Mouse (Mus musculus): ENCODE results near the gene Iqsec1.

Gene Iqsec1

GRCm38 (mm10) chr6:90969341-90969871, 19.1 kb downstream of the Iqsec1 start:
- DNase-seq (ENCODE audit: low read depth, low spot score): no peak

- DNase-seq (ENCODE audit: low read depth, low spot score): no peak
Observed at GRCm38 (mm10) chr6:90953349-90953748, 35.1 kb downstream of the Iqsec1 start.

- DNase-seq (ENCODE audit: low read depth, low spot score): no peak
Observed at GRCm38 (mm10) chr6:90950936-90951335, 37.5 kb downstream of the Iqsec1 start.

GRCm38 (mm10) chr6:90948097-90948496, 40.4 kb downstream of the Iqsec1 start:
- DNase-seq (ENCODE audit: low read depth, low spot score): no peak

DNA sequence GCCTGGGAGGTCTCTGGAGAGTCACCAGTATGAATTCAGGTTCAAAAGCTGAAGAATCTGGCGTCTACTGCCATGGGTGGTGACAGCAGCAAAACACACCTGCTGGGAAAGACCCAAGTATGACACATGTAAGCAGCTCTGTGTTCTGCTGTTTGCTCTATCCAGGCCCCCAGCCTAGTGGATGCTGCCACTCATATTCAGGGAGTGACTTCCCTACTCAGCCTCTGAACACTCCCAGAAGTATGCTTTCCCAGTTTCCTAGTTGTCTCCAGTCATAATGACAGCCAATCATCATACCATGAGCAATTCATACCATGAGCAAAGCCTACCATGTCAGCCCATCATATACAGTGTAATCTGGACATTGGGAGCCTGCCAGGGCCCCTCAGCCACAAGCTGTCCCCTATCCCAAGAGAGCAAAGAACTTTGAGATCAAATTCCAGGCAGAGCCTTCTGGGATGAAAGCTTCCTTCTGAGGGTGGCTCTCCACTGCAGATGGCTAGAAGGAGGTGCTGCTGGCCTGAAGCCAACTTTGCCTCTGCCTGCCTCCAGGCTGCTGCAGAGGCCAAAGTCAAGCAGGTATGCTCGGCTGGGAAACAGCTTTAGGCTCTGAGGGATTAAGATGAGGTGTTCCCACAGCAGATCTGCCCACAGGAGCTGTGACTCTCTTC, 42.8 kb downstream of the Iqsec1 start:
- DNase-seq (ENCODE audit: low read depth, low spot score): no peak

DNA sequence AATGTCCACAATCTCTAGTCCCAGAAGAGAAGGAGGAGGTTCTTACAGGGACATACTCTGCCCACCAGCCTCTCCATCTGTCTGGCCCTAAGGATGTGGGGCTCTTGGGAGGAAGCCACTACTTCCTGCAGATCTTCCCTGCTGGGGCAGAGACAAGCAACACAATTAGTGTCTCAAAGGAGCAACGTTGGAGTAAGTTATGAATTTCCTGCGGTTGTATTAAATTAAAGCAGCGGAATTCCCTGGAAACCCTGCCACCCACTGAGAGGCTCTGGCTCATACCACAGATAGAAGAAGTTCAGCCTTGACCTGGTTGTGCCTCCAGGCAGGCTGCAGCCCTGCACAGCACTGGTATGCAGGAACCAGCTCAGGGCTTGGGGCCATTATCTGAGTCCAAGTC, 47.2 kb downstream of the Iqsec1 start:
- DNase-seq (ENCODE audit: low read depth, low spot score): no peak

GRCm38 (mm10) chr6:90933656-90934055, 54.8 kb downstream of the Iqsec1 start:
- DNase-seq (ENCODE audit: low read depth, low spot score): no peak

GRCm38 (mm10) chr6:90928806-90929205, 59.7 kb downstream of the Iqsec1 start:
- no peak for DNase-seq (ENCODE audit: low read depth, low spot score)

DNA sequence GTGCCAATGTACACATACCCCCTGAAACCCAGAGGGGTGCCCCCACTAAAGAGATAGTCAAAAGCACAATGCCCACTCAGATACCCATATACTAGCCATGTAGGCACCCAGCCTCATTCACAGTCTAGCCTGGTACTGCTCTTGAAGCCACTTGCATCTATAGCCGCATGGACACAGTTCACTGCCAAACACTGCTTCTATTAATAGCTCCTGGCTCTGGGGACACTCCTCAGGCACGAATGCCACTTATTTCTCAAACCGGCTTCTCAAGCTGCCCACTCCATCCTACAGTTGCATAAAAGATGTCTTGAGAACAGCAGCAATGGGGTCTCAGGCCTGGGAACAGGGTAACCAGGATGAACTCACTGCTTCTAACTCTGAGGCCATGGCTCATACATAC, 63.0 kb downstream of the Iqsec1 start:
- no peak for DNase-seq (ENCODE audit: low read depth, low spot score)

GRCm38 (mm10) chr6:90924796-90925195, 63.7 kb downstream of the Iqsec1 start:
- DNase-seq (ENCODE audit: low read depth, low spot score): no peak

- no peak for DNase-seq (ENCODE audit: low read depth, low spot score)
Observed at GRCm38 (mm10) chr6:90924379-90924778, 64.1 kb downstream of the Iqsec1 start.

DNA sequence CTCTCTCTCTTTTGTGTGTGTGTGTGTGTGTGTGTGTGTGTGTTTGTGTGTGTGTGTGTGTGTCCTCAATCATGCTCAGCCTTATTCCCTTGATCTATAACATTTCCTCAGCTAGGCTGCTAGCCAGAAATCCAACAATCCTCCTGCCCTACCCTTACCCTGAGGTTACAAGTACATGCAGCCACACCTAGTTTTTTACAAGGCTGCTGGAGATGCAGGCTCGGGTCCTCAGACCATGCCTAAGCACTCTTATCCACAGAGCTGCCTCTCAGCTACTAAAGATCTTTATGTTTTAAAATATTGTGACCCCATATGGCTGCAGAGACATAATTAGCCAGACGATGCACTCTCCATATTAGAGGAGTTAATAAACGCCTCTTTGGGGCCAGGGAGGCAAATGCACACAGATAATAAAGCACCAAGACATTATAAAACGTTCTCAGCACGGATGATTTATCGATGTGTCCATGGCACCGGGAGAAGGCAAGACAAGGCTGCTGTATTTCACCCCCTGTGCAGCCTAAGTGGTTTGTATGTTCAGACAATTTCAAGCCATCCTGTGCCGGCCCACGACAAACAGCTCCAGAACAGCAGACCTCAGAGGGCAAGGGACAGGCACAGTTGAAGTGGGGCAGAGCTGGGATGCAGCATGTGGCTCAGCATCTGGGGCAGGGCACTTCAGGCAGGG, 67.1 kb downstream of the Iqsec1 start:
- DNase-seq (ENCODE audit: low read depth, low spot score): no peak

- no peak for DNase-seq (ENCODE audit: low read depth, low spot score)
Observed at GRCm38 (mm10) chr6:90920510-90921220, 67.8 kb downstream of the Iqsec1 start.

DNA sequence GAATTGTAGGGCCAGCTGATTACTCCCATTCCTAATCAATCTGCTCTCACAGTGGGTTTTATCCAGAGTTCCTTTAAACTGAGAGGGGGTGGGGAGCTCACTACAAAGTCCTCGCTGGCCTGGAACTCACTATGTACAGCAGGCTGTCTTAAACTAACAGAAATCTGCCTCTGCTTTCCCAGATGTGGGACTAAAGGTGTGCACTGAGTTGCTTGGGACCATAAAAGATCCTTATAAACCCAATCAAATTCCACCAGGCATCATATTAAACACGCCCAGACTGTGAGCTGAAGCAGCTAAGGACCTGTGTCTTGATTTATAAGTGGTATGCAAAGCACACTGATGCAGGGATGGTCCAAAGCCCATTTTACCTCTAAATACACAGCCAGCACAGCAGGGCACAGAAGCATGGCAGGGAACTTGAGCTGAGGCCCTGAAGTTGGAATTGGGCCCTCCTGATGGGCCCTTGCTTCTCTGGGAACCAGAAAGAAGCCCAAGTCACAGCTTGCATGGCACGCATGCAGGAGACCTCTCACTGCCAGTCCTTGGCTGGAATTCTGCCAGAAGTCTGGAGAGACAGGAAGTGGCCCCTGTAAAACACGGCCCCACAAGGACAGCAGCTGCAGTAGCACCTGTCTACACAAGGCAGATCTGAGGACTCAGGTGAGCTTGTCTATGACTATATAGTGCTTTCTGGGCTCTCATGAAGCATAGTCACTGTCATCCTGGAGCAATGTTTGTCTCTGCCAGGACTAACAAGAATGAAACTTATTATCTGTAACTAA, 68.7 kb downstream of the Iqsec1 start:
- no peak for DNase-seq (ENCODE audit: low read depth, low spot score)

GRCm38 (mm10) chr6:90915585-90915984, 72.9 kb downstream of the Iqsec1 start:
- no peak for DNase-seq (ENCODE audit: low read depth, low spot score)

- no peak for DNase-seq (ENCODE audit: low read depth, low spot score)
Observed at GRCm38 (mm10) chr6:90913771-90914170, 74.7 kb downstream of the Iqsec1 start.

GRCm38 (mm10) chr6:90912768-90913167, 75.7 kb downstream of the Iqsec1 start:
- DNase-seq (ENCODE audit: low read depth, low spot score): no peak

DNA sequence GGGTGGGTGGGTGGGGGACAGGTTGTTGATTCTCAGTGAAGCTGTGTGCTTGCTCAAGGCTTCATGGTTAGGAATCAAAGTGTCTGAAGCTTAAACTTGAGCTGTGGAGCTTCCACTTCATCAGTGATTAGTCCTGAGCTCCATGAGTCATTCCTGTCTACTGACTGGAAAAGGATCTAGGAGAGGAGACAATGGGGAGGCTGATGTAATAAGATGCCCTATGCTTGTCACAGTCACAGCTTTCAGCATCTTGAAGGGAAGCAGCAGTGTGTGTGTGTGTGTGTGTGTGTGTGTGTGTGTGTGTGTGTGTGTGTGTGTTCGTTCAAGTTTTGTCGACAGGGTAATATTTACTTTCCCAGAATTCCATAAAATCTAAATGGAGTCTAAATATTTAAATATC, 84.3 kb downstream of the Iqsec1 start:
- no peak for DNase-seq (ENCODE audit: low read depth, low spot score)

DNA sequence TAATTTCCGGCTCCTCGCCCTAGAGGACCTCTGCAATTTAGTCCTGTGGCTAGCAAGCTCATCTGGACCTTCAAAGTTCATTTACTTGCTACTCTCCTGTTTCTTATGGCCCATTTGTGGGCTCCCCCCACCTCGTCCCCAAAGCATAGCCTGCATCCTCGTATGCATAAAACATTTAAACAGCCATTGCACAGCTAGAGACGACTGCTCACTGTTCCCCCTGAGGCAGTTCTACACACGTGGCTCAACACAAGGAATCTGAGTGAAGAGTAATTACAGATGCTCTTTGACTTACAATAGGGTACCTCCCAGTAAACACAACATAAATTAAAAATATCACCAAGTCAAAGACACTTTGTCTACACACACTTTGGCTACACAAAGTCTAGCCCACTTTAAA, 88.2 kb downstream of the Iqsec1 start:
- DNase-seq (ENCODE audit: low read depth, low spot score): no peak

GRCm38 (mm10) chr6:90899266-90899665, 89.2 kb downstream of the Iqsec1 start:
- DNase-seq (ENCODE audit: low read depth, low spot score): no peak

- no peak for DNase-seq (ENCODE audit: low read depth, low spot score)
Observed at GRCm38 (mm10) chr6:90898107-90898506, 90.4 kb downstream of the Iqsec1 start.

GRCm38 (mm10) chr6:90892401-90892800, 96.1 kb downstream of the Iqsec1 start:
- DNase-seq (ENCODE audit: low read depth, low spot score): no peak
